Mouse (Mus musculus) spleen, postnatal 36 days (tissue): ENCODE results near the gene Rassf6.
"Not testable (repeated sequence)": the region's sequence is repeated elsewhere in the genome, so short reads cannot be mapped to it uniquely, and the experiment has no call there.

ENCODE experiments used
- DNase-seq, 2 experiments: peaks; one replicate each; pipeline ENCODE4 v3.0.0; 2022; ENCODE audit warnings: low spot score in 2 of 2, mixed read lengths in 1 of 2

Rassf6 gene

DNA sequence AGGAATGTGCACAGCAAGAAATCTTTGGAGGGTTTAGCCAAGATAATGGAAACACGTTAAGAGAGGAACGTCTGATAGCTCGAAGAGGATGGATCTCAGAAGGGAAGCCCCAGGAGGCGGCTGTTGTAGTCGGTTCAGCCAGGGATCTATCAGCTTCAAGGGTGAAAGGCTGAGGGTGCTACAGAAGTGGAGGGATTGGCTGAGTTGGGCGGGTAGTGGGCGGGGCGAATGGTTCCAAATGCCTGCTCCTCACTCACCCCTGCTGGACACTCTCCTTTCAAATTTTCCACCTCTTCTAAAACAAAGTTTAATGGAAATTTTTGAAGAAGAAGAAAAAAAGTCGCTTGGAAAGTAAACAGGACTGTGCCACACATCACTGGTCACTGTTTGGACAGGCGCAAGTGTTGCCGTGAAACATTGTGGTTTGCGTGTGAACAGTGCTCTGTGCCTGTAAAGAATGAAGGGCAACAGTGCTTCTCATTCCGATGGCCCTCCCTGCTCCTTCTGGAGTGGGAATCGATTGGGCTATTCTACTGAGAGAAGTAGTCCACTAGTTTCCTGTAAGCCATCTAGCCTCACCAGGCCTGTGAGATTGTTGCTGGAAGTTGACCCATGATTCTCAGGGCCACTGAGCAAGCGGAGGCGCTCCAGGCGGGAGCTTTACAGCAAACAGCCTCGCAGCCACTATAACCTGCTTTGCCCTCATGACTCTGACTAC, 15.6 kb downstream of the Rassf6 start:
- DNase-seq = no peak

DNA sequence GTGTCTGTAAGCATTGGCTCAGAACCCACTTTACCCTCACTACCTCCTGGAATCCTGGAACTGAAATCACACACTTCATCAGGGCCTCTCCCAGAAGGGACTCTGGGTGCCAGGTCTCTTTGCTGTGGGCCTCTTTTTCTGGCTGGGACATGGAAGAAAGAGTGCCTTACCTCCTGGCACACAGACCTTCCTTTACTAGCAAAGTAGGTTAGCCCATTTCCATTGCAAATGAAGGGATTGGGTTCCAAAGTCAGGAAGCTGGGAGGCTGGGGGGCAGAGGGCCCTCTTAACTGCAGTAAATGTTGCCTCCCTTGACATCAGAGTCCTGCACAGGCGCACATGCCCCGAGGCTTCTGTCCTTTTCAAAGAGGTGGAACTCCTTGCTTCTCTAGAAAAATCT, 17.2 kb downstream of the Rassf6 start:
- DNase-seq = no peak

DNA sequence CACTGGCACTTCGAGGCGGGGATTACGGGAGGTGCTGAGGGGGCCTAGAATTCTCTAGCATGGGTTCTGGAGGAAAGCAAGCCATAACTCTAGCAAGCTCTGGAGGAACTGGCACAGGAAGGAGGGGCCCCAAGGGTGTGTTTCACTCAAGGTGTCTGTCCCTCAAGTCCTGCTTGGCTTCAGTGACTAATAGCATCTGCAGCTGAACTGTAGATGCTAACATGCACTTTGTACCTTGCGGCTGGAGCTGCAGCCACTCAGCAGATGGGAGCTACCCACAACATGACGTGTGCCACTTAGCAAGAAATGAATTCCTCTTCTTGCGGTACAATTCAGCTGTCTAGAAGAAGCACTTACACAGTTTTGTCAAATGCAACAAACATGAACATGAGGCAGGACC, 18.7 kb downstream of the Rassf6 start:
- no peak for DNase-seq

DNA sequence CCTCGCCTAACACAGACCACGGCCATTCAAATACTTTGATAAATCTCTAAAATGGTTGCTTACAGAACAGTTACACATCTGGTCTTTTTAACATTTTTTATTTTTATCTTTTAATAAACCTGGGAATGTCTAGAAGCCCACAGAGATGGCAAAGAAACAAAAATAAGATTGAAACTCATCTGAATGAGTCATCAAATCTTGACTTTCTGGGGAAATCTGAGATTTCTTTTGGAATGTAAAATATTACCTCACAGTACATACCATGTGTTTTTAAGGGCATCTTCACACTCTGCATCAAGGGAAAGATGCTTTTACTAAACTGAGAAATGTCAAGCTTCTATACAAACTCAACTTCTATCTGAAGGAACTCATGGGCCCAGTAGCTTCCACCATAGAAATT, 19.1 kb downstream of the Rassf6 start:
- DNase-seq = no peak

DNA sequence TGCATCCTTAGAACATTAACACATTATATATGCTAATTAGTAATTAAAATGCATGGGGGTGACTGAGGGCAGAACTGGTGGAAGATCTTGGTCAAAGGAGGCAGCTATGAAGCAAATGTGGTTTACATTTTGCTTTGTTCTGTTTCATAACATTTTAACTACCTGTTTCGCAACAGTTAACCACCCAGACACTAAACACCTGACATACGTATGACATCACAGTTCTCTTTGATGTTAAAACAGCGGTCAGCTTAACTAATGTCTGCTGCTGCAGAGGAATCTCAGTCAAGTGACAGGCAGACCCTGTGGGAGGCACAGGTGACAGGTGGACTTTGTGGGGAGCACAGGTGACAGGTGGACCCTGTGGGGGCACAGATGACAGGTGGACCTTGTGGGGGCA, 22.6 kb downstream of the Rassf6 start:
- no peak for DNase-seq

DNA sequence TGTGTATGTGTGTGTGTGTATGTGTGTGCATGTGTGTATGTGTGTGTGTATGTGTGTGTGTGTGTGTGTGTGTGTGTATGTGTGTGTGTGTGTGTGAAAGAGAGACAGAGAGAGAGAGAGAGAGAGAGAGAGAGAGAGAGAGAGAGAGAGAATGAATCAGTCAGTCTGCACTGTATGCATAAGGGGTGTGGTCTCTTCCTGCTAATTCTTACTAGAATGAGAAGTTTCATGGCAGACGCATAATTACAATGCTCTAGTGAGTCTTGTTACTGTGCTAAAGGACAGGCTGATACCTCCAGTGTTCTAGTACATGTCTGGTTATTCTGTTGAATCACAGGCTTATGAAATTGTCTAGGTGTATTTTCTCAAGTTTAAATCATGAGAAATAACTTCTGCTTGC, 27.7 kb downstream of the Rassf6 start:
- DNase-seq = not testable (repeated sequence)

DNA sequence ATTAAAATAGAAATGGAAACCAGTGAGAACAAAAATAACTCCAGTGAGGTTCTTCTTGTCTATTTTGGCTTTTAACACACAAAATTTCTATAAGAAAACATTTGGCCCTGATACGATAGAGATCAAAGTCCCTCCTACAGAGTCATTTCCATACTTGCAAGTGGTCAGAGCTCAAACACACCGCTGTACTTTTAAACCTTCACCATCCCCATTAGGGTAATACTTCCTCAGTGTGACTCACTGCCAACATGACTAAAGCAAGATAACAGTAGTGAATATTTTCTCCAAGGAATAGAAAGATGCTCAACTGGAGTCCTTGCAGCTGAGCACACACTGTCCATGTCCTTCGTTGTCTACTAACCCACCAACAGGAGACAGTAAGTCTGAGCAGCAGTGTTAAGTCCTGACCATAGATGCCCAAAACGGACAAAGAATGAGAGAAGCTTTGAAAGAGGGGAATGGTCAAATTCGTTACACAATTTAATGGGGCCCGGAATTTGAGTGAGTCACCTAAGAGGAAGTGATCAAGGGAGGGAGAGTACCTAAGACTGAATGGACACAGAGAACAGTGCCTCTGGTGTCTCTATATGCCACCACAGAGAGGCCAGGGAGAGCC, 28.4 kb downstream of the Rassf6 start:
- peak; percentile 35 to 57 for DNase-seq

DNA sequence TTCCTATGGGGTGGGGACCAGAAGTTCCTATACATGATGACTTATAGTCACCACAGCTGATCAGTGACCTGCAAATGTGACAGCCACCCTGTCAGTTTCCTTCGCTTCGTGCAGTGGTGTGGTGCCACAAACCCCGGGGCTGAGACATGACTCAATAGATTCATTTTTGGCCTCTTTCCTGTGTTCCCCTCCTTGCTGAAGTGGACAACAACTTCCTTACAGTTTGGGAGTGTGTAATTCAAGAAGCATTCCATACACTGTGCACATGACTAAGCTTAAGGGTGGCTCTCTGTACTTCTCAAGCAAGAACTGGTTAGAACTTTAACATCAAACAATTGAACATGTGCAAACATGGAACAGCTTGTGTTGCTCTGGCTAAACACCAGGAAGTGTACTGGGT, 29.1 kb downstream of the Rassf6 start:
- DNase-seq = peak; percentile 32 to 40

DNA sequence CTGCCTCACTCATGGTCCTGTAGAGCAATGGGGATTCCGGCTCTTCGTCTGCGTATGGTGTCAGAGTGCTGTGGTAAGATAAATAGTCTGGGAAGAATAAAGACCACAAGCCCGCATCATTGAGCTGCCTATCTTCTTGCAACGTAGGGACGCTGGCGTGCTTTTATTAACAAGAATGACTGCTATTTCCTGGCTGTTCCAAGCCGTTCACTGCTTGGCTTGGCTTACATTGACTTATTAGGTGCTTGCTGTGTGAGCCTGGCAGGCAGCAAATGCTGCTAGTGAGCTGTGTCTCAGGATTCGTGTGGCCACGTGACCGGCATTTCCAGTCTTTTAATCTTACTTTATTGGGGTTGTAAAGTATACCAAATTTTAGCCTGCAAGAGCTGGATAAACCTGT, 31.6 kb downstream of the Rassf6 start:
- no peak for DNase-seq

DNA sequence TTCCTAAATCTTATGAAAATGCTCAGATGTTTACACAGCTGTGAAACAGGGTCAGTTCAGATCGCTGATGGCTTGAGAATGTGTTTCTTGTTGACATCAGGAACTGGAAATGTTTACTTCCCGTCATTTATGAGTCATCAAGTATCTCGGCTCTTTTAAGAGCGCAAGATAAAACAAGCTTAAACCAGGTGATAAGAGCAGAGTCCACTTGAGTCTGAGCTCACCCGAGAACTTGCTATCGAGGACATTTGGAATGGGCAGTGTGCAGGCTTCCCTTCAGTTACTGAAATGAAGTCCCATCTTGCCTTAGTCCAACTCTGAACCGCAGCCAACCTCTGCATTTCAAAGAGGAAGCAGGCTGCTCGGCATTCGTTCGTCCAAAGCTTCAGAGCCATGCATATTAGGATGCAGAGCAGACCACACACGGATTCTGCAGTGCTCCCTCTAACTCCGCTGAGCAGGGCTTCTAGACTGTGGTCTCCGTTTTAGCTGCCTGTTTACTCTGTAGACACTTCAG, 37.0 kb downstream of the Rassf6 start:
- DNase-seq = no peak

DNA sequence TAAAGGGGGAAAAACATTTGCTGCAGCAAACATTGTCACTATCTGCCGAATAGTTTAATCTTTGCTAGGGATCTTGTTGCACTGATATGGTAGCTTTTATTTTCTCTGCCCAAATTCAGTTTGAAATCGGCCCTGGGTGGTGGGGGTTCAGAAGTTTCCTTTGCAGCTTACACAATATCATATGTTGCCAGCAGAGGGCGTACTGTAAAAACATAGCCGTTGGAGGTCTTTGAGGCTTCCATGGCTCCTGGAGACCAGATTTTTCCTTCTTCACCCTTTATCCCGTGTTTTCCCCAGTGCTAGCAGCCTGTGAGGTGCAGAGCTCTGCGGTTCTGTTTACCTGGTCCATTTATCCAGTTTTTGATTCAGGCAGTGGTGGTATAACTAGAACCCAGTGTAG, 39.0 kb downstream of the Rassf6 start:
- DNase-seq = peak; percentile 7 to 35

DNA sequence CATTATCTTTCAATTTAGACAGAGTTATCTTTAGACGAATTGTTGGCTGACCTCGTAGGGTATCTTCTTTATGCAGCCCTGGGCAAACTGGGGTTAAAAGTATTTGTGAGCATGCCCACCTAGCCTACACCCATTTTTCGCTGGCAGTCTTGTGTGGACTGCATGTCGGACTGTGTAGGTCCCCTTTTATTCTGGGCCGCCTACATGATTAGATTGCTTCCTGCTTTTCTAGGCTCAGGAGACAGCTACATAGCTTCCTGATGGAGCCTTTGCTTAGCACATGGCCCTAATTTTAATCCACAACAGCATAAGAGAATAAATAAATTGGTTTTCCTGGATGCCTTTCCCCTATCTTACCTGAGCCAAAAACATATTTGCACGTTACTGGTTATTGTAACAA, 44.3 kb downstream of the Rassf6 start:
- DNase-seq = no peak

DNA sequence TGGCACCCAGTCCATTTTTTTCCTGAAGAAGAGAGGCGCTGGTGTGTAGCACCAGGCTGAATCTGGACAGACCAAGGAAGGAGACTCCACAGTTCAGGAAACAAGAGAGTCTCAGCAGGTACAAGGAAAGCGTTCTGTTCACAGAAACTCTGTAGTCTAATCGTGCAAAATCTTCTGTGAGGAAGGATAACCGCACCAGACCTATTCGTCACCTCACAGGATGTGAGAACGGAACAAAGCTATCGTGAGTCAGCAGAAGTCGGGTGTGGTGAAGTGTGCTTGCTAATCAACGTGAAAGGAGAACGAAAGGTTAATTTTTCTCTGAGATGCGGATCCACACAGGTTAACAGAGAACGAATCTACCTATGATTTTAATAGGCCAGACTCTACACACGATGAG, 45.5 kb downstream of the Rassf6 start:
- DNase-seq = peak; percentile 17 to 18

DNA sequence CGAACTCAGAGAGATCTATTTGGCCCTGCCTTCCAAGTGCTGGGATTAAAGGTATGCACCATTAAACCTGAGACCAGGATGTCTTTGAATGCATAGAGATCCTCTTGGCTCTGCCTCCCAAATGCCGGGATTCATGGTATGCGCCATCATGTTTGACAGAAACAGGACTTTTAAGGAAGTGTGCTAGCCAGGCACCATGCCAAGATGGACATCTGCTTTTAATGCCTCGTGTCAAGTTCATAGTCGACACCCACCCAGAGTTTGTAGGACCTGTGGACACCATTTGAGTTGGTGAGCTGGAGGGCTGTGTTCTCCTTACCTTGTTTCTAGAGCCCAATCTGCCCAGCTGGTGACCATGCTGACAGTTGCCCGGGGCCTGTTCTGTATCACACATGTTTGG, 48.5 kb downstream of the Rassf6 start:
- no peak for DNase-seq

DNA sequence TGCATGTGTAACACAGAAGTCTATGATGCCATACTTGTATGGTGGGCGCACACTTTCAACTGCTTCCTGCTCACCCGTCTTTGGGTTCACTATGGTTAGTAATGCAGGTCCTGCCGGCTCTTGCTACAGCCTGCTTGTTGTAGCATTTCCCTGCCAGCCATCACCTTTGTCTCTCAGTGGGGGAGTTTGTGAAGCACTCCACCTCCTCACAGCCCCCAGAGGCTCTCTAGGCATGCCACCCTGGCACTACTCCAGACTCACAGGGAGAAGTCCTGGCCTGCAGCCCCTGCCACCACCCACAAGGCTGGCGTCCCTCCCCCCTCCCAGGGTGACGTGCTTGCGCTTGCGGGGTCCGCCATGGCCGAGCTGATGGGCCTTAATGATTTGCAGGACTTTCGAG, 49.8 kb downstream of the Rassf6 start:
- no peak for DNase-seq

DNA sequence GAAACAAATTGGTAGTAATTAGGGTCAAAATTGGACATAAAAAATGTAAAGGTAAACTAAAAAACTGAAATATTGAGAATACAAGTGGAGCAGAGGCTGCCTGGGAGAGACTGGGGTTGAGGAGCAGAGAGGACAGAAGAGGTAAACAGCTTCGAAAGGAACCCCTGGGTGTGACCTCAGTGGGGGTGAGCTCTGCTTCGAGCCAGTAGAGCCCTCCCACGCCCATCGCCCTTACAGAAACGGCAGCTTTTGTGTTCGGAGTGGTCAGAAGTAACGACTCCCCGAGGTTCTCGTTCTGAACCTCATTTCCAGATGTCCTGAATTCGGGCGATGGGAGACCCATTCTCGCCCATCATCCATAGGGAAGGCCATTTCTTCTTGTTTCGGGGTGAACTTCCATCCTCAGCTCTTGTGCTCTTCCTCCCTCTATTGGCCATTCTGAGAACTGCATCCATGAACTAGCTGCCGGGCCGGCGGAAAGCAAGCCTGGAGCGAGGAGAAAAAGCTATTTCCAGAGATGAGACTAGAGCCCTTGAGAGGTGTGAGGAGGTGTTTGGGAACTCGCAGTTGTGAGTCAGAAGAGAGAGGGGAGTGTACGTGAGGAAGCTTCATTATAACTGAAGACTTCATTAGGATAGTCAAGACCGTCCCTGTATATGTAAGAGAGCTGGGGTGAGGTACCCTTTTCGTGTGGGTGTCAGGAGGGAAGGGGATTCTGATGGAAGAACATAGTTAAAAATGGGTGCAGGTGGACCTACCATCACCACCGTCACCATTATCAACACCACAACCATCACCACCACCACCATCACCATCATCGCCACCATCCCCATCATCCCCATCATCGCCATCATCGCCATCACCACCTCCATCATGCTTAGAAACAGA, 51.5 kb downstream of the Rassf6 start:
- peak; percentile 31 to 38 for DNase-seq

DNA sequence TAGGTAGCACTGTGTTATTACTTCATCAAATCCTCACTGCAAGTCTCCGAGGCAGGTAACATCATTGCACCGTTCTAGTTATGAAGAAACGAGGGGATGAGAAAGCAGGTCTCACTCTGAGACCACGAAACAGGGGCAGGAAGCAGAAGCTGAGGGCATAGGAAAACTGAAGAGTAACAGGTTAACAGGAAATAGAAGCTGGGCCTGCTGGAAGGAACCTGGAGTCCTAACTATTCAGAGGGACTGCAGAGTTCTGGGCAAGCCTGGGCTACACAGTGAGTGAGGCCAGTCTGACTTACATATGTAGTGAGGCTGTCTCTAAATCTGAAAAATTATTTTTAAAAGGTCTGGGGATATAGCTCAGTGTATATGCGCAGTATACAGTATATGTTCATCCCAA, 52.4 kb downstream of the Rassf6 start:
- no peak for DNase-seq

DNA sequence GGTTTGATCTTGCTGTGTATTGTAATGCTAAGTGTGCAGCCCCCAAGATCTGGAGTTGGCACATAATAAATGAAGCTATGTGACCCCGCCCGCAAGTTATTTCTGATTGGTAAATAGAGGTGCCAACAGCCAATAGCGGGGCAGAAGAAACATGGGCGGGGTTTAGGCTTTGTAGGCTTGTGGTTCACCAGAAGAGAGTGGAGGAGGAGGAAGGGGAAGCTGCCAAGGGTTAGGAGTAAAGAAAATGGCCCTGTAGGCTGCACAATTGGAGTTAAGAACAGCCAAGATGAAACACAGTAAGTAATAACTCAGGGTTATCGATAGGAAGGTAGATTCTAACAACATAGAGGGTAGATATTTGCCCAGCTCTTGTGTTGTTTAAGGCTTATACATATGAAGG, 53.9 kb downstream of the Rassf6 start:
- no peak for DNase-seq

DNA sequence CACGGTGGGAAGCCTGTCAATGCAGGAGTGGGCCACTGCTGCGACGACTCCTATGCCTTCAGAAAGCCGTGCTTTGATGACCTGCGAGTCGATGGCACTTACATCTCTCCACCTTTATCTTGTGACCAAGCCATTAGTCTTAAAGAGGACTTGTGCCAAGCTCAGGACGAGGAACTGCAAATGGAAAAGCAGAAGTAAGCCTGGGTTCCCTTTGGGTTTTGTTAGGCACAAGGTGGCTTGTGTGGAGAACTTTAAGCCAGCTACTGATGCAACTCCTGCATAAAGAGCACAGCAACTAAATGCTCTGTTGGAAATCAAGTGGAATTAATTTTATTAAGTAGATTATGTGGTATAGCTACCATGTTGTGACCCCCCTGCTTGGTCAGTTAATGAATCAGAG, 55.7 kb downstream of the Rassf6 start:
- no peak for DNase-seq

DNA sequence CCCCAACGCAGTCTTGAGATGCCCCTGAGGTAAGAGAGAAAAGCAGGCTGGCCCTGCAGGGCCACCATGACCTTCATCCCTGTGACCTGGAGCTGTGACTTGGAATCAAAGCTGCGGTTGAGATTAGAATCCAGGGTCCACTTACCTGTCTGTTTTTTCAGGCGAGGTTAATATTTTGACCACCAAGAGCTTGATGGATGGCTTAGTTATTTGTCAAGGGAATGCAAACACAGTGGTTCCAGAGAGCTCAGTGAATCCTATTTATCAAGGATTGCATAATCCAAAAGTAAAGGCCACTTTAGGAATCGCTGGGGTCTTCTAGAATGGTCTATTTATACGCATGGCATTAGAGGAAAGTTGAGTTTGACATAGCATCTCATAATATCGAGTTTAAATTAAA, 58.3 kb downstream of the Rassf6 start:
- no peak for DNase-seq

DNA sequence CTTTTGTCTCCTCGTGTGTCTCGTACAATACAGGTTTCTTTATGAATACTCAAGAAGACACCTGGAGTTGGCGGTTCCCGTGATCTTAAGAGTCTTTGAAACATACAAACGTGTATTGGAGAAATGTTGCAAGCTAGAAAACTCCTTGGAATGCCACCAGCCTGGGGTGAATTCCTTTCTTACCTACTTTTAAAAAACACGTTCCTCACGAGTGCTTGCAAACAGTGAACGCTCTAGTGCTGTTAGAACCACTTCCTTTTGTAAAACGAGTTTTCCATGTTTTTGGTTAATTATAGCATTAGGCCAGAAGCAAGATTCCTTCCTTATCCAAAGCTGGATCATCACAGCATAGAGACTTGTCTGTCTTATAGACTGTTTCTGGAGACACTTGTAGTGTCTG, 60.9 kb downstream of the Rassf6 start:
- DNase-seq = no peak

DNA sequence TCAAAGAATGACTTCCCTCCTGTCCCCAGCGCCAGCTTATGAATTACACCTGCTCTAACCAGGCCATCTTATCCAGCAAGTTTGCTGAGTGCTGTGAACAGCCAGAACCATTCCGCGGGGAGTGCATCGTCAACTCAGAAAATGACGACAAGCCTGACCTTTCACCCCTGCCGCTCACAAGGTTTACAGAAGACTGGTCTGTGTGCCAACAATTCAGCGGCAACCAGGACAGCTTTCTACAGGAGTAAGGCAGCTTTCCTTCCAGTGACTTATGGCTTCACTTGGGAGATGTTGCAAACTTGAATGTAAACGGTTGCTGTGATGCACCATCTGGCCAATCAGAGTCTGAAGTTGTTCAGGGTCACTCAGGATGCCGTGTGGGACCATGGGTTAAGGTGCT, 62.7 kb downstream of the Rassf6 start:
- DNase-seq = no peak

DNA sequence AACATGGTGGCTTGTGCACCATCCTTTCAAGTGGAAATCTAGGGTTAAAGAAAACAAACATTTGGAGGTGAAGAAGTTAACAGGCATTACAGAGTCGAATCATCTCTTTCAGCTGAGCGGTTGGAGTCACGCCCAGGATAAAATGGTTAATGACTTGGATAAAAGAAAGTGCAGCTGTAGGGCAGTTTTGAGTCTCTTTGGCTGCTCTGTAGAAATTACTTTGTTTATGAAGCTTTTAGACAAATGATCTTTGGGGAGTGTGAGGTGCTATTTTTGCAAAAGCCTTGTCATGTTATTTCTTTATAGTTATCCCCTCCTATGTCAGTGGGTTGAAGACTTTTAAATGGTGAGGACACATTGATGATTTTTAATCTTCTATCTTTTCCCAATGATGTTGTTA, 69.2 kb downstream of the Rassf6 start:
- no peak for DNase-seq
